Mouse (Mus musculus): Measurements from ENCODE around the gene Kif18b. TPM values are rescaled to one million over a fixed set of nuclear protein-coding genes. Genes with fewer than 3 reads are reported as not detected.

The Kif18b gene
- polyA plus RNA-seq, 2 experiments, result 6.3 to 19.7 TPM

DNA sequence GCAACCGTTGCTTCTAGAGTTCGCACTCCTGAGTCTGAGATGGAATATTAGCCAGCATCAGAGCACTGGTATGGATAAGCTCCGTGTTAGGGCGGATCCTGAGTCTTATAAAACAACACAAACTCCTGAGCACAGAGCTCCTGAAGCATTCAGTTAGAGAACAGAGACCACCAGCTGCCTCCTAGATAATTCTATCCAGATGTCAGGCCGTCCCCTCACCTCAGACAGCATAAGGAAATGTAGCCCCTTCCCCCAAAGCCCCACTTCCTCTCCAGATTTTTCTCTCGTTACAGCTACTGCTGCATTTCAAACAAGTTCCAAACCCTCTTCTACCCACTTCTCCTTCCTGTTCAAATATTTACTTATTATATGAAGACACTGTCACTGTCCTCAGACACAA, 69.0 kb downstream of the Kif18b start:
- ATAC-seq (ENCODE audit: insufficient read depth) (no peak), DNase-seq (ENCODE audit: low read depth in 3 of 3, low spot score in 3 of 3) (no peak)
- Histone ChIP-seq H3K4me2 (ENCODE audit: low read depth) (no peak overlapping the region), H3K36me3 (replicated peaks; ENCODE audit: control insufficient read depth, insufficient read depth, low read depth) (peaks cover 70% of the 10 kb centered on the region), H3K27me3 (ENCODE audit: control insufficient read depth, insufficient read depth, low read length) (no peaks in the 10 kb centered on the region), H3K27ac (no peak overlapping the region), H3K4me1 (replicated peaks; ENCODE audit: control insufficient read depth in 2 of 2, insufficient read depth in 2 of 2, low read length in 1 of 2) (no peaks in the 10 kb centered on the region), H3K9ac (replicated peaks) (no peak overlapping the region), H3K4me3 (ENCODE audit: insufficient read depth in 1 of 2, low read depth in 2 of 2, low read length in 2 of 2) (no peak overlapping the region), H3K9me3 (ENCODE audit: control insufficient read depth, low read length) (no peaks in the 10 kb centered on the region)
- WGBS (ENCODE audit: insufficient replicate concordance), result 74% methylated on average over 6 of the region's 6 CpGs
- TF ChIP-seq EP300 (IDR thresholded peaks at IDR 0.05; ENCODE audit: low read depth), result no peak
- no peak for TF ChIP-seq CTCF (IDR thresholded peaks at IDR 0.05; ENCODE audit: low read depth)

Other genes with a start within 250 kb of the Kif18b start
- 4.0 and 7.1 TPM in 2 replicates for gene Ccdc43, start 227.3 kb downstream of the Kif18b start, polyA plus RNA-seq (2012; rRNA removed)
- 14.1 and 14.7 TPM in 2 replicates for gene Ccdc43, start 227.3 kb downstream of the Kif18b start, polyA plus RNA-seq (2014; fragmentation: Nextera tagmentation; extraction: Ambion mirVana)
- gene Adam11, start 163.7 kb downstream of the Kif18b start, polyA plus RNA-seq (2012; rRNA removed), result 0.30 TPM in 2 replicates
- gene Adam11, start 163.7 kb downstream of the Kif18b start, polyA plus RNA-seq (2014; fragmentation: Nextera tagmentation; extraction: Ambion mirVana), result 0.04 and 0.06 TPM in 2 replicates
- 1.2 and 1.7 TPM in 2 replicates for gene Gjc1, start 105.4 kb downstream of the Kif18b start, polyA plus RNA-seq (2012; rRNA removed)
- 1.1 and 1.5 TPM in 2 replicates for gene Gjc1, start 105.4 kb downstream of the Kif18b start, polyA plus RNA-seq (2014; fragmentation: Nextera tagmentation; extraction: Ambion mirVana)
- not detected in 2 replicates for gene Higd1b, start 89.3 kb downstream of the Kif18b start, polyA plus RNA-seq (2012; rRNA removed)
- gene Higd1b, start 89.3 kb downstream of the Kif18b start, polyA plus RNA-seq (2014; fragmentation: Nextera tagmentation; extraction: Ambion mirVana), result not detected in 2 replicates
- 51.1 and 51.8 TPM in 2 replicates for gene Eftud2, start 44.1 kb downstream of the Kif18b start, polyA plus RNA-seq (2012; rRNA removed)
- gene Eftud2, start 44.1 kb downstream of the Kif18b start, polyA plus RNA-seq (2014; fragmentation: Nextera tagmentation; extraction: Ambion mirVana), result 88.8 and 116 TPM in 2 replicates
- gene Ccdc103, start 43.9 kb downstream of the Kif18b start, polyA plus RNA-seq (2012; rRNA removed), result 0.29 and 0.59 TPM in 2 replicates
- gene Ccdc103, start 43.9 kb downstream of the Kif18b start, polyA plus RNA-seq (2014; fragmentation: Nextera tagmentation; extraction: Ambion mirVana), result 0.75 and 1.1 TPM in 2 replicates
- gene Fam187a, start 40.0 kb downstream of the Kif18b start, polyA plus RNA-seq (2012; rRNA removed), result not detected in 2 replicates
- 0.06 TPM in 1 of 2 replicates, not detected in the other for gene Fam187a, start 40.0 kb downstream of the Kif18b start, polyA plus RNA-seq (2014; fragmentation: Nextera tagmentation; extraction: Ambion mirVana)
- gene Gfap, start 24.2 kb downstream of the Kif18b start, polyA plus RNA-seq (2012; rRNA removed), result 8.2 and 12.6 TPM in 2 replicates
- gene Gfap, start 24.2 kb downstream of the Kif18b start, polyA plus RNA-seq (2014; fragmentation: Nextera tagmentation; extraction: Ambion mirVana), result 9.3 and 10.2 TPM in 2 replicates
- gene C1ql1, start 21.6 kb upstream of the Kif18b start, polyA plus RNA-seq (2012; rRNA removed), result 0.17 and 0.21 TPM in 2 replicates
- gene C1ql1, start 21.6 kb upstream of the Kif18b start, polyA plus RNA-seq (2014; fragmentation: Nextera tagmentation; extraction: Ambion mirVana), result 0.15 TPM in 1 of 2 replicates, not detected in the other
- 18.4 and 22.3 TPM in 2 replicates for gene Nmt1, start 103.1 kb upstream of the Kif18b start, polyA plus RNA-seq (2012; rRNA removed)
- 44.3 and 51.2 TPM in 2 replicates for gene Nmt1, start 103.1 kb upstream of the Kif18b start, polyA plus RNA-seq (2014; fragmentation: Nextera tagmentation; extraction: Ambion mirVana)
- 25.1 and 27.8 TPM in 2 replicates for gene Dcakd, start 103.2 kb upstream of the Kif18b start, polyA plus RNA-seq (2012; rRNA removed)
- gene Dcakd, start 103.2 kb upstream of the Kif18b start, polyA plus RNA-seq (2014; fragmentation: Nextera tagmentation; extraction: Ambion mirVana), result 25.7 and 30.6 TPM in 2 replicates
- gene Plcd3, start 176.5 kb upstream of the Kif18b start, polyA plus RNA-seq (2012; rRNA removed), result 0.31 and 0.36 TPM in 2 replicates
- 0.06 and 0.29 TPM in 2 replicates for gene Plcd3, start 176.5 kb upstream of the Kif18b start, polyA plus RNA-seq (2014; fragmentation: Nextera tagmentation; extraction: Ambion mirVana)
- 22.2 and 27.3 TPM in 2 replicates for gene Acbd4, start 176.6 kb upstream of the Kif18b start, polyA plus RNA-seq (2012; rRNA removed)
- gene Acbd4, start 176.6 kb upstream of the Kif18b start, polyA plus RNA-seq (2014; fragmentation: Nextera tagmentation; extraction: Ambion mirVana), result 49.7 and 63.2 TPM in 2 replicates
- gene Hexim1, start 191.1 kb upstream of the Kif18b start, polyA plus RNA-seq (2012; rRNA removed), result 8.4 and 11.4 TPM in 2 replicates
- 2.4 and 2.6 TPM in 2 replicates for gene Hexim1, start 191.1 kb upstream of the Kif18b start, polyA plus RNA-seq (2014; fragmentation: Nextera tagmentation; extraction: Ambion mirVana)
- gene Hexim2, start 207.3 kb upstream of the Kif18b start, polyA plus RNA-seq (2012; rRNA removed), result 2.2 and 3.5 TPM in 2 replicates
- gene Hexim2, start 207.3 kb upstream of the Kif18b start, polyA plus RNA-seq (2014; fragmentation: Nextera tagmentation; extraction: Ambion mirVana), result 3.4 and 4.4 TPM in 2 replicates
- gene Fmnl1, start 246.0 kb upstream of the Kif18b start, polyA plus RNA-seq (2012; rRNA removed), result 2.3 and 3.5 TPM in 2 replicates
- 2.3 and 3.5 TPM in 2 replicates for gene Fmnl1, start 246.0 kb upstream of the Kif18b start, polyA plus RNA-seq (2014; fragmentation: Nextera tagmentation; extraction: Ambion mirVana)